Mouse (Mus musculus): ENCODE measurements around the gene 4930402H24Rik. TPM values are rescaled to one million over a fixed set of nuclear protein-coding genes. Genes with fewer than 3 reads are reported as not detected.

The 4930402H24Rik gene
- total RNA-seq, 2 experiments from 2014 or later, result 23.7 to 27.3 TPM

GRCm38 (mm10) chr2:130735281-130735680, 170.9 kb downstream of the 4930402H24Rik start:
- DNase-seq (ENCODE audit: low spot score in 2 of 2), result no peak

GRCm38 (mm10) chr2:130733444-130733843, 172.8 kb downstream of the 4930402H24Rik start:
- DNase-seq (ENCODE audit: low spot score in 2 of 2), result no peak

GRCm38 (mm10) chr2:130731855-130732254, 174.4 kb downstream of the 4930402H24Rik start:
- no peak for DNase-seq (ENCODE audit: low spot score in 2 of 2)

- DNase-seq (ENCODE audit: low spot score in 2 of 2), result no peak
These were observed 175.5 kb downstream of the 4930402H24Rik start for GRCm38 (mm10) chr2:130730746-130731145.

GRCm38 (mm10) chr2:130728906-130729585, 177.2 kb downstream of the 4930402H24Rik start:
- no peak for DNase-seq (ENCODE audit: low spot score in 2 of 2)

GRCm38 (mm10) chr2:130727752-130728151, 178.5 kb downstream of the 4930402H24Rik start:
- DNase-seq (ENCODE audit: low spot score in 2 of 2), result no peak

- DNase-seq (ENCODE audit: low spot score in 2 of 2), result no peak
These were observed 181.8 kb downstream of the 4930402H24Rik start for GRCm38 (mm10) chr2:130724369-130724768.

GRCm38 (mm10) chr2:130717951-130718350, 188.3 kb downstream of the 4930402H24Rik start:
- DNase-seq (ENCODE audit: low spot score in 2 of 2), result no peak

- no peak for DNase-seq (ENCODE audit: low spot score in 2 of 2)
These were observed 199.1 kb downstream of the 4930402H24Rik start for GRCm38 (mm10) chr2:130707057-130707456.

GRCm38 (mm10) chr2:130706602-130707001, 199.6 kb downstream of the 4930402H24Rik start:
- no peak for DNase-seq (ENCODE audit: low spot score in 2 of 2)

- no peak for DNase-seq (ENCODE audit: low spot score in 2 of 2)
These were observed 201.0 kb downstream of the 4930402H24Rik start for GRCm38 (mm10) chr2:130705178-130705577.

GRCm38 (mm10) chr2:130704040-130705001, 201.9 kb downstream of the 4930402H24Rik start:
- no peak for DNase-seq (ENCODE audit: low spot score in 2 of 2)

GRCm38 (mm10) chr2:130697821-130698266, 208.4 kb downstream of the 4930402H24Rik start:
- no peak for DNase-seq (ENCODE audit: low spot score in 2 of 2)

GRCm38 (mm10) chr2:130697153-130697810, 208.9 kb downstream of the 4930402H24Rik start, which contains the start of gene Slc4a11:
Slc4a11 (minus strand) TSS chr2:130697519.
- peak; percentile 35 to 45 for DNase-seq (ENCODE audit: low spot score in 2 of 2)

GRCm38 (mm10) chr2:130696700-130697152, 209.5 kb downstream of the 4930402H24Rik start:
- no peak for DNase-seq (ENCODE audit: low spot score in 2 of 2)

- no peak for DNase-seq (ENCODE audit: low spot score in 2 of 2)
These were observed 212.6 kb downstream of the 4930402H24Rik start for GRCm38 (mm10) chr2:130693563-130693962.

- no peak for DNase-seq (ENCODE audit: low spot score in 2 of 2)
These were observed 217.2 kb downstream of the 4930402H24Rik start for GRCm38 (mm10) chr2:130689011-130689410.

- DNase-seq (ENCODE audit: low spot score in 2 of 2), result no peak
These were observed 220.8 kb downstream of the 4930402H24Rik start for GRCm38 (mm10) chr2:130685426-130685825.

- no peak for DNase-seq (ENCODE audit: low spot score in 2 of 2)
These were observed 224.7 kb downstream of the 4930402H24Rik start for GRCm38 (mm10) chr2:130681531-130681930.

GRCm38 (mm10) chr2:130679899-130680298, 226.3 kb downstream of the 4930402H24Rik start:
- DNase-seq (ENCODE audit: low spot score in 2 of 2), result no peak

- no peak for DNase-seq (ENCODE audit: low spot score in 2 of 2)
These were observed 227.1 kb downstream of the 4930402H24Rik start for GRCm38 (mm10) chr2:130679154-130679553.
